Mouse (Mus musculus): ENCODE results near the gene Grk2. TPM values are rescaled to one million over a fixed set of nuclear protein-coding genes. Genes with fewer than 3 reads are reported as not detected.

Gene Grk2
- polyA plus RNA-seq (2017; shearing (Covaris generic)), result 205 TPM

DNA sequence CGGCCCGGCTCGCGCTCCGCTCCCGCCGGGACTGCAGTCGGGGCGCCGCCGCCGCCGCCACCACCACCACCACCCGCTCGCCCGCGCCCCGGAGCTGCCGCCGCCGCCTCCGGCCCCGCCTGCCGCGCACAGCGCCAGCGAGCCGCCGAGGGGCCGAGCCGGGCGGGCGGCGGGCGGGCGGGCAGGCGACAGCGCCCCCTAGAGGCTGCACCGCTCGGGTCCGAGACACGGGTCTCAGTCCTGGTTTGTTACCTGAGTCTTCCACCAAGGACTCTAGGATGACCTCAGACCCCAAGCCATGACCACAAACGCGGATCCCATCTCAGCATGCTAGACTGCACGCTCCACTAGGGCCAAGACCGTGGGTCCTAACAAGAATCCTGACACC, at the start of gene Grk2:
Gene Grk2 (minus strand): TSS at position 33 of the 388 bp plus-strand sequence.

DNA sequence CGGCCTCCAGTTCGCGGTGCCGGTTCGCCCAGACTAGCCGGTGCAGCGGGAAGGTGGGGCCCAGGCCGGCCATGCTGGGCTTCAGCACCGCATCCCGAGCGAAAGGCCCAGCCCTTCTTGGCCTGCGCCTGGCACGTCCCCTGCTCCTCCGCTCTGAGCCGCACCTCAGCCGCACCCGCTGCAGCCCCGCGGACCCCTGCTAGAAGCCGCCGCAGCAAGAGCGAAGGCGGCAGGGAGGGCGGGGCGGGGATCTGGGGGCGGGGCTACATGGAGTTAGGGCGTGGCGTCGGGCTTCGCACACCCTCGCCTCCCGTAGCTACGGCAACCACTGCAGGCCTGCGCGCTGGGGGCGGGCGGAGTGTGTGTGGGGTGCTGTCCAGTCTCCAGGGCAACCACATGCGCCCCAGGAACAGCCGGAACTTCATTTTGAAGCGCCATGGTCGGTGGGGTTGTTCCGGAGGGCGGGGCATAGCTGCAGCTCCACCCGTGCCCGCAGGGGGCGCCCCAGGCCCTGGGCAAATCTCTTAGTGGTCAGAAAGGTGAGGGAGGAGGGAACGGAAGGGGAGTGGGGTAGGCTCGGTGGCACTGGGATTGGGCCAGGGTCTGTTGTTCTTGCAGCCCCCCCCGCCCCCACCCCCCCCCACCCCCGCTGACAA, 23.0 kb downstream of the Grk2 start, which contains the start of gene Ankrd13d:
Gene Ankrd13d (minus strand): TSS at position 240 of the 656 bp plus-strand sequence.

DNA sequence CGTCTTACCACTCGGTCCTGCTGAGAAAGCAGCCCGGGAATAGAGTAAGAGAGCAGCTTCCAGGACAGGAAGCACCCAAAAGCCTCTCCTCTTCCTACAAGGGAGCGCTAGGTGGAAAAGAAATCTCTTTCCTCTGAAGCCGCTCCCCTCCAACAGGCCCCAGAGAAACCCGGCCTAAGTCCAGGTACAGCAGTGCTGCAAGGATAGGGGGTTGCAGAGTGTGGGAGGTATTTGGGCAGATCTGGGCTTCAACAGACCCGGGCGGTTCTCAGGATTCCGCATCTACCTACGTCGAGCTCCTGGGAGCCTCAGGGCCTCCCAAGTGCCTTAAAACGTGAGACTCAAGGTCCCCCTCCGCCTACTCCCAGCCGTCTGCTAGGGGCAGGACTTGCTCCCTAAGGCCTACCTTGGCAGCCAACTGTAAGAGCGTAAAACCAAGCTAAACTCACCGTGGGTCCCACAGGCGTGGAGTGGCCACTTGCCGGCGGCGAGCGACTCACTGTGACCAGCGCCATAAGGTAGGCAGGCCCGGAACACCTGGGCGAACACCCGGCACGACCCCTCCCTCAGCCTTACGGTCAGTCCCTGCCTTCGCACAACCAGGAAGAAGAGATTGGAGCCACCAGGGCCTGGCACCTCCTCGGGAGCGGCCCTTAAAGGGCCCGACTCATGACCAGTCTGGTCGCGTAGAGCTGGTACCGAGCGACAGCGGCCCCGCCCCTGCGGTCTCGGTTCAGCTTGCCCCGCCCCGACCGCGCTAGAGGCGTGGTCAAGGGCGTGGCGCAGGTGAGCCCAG, 37.3 kb downstream of the Grk2 start, which contains the start of gene Ssh3:
Gene Ssh3 (minus strand): TSS at position 615 of the 796 bp plus-strand sequence.

Other genes starting within 250 kb of the Grk2 start
- 42.6 TPM for gene Gstp3, start 246.7 kb downstream of the Grk2 start, polyA plus RNA-seq (2017; shearing (Covaris generic))
- gene Cabp2, start 224.6 kb downstream of the Grk2 start, polyA plus RNA-seq (2017; shearing (Covaris generic)), result not detected
- gene Cdk2ap2, start 209.0 kb downstream of the Grk2 start, polyA plus RNA-seq (2017; shearing (Covaris generic)), result 550 TPM
- 224 TPM for gene Pitpnm1, start 206.2 kb downstream of the Grk2 start, polyA plus RNA-seq (2017; shearing (Covaris generic))
- gene Aip, start 180.4 kb downstream of the Grk2 start, polyA plus RNA-seq (2017; shearing (Covaris generic)), result 157 TPM
- gene Gpr152, start 166.4 kb downstream of the Grk2 start, polyA plus RNA-seq (2017; shearing (Covaris generic)), result not detected
- not detected for gene Cabp4, start 162.2 kb downstream of the Grk2 start, polyA plus RNA-seq (2017; shearing (Covaris generic))
- 214 TPM for gene Coro1b, start 157.6 kb downstream of the Grk2 start, polyA plus RNA-seq (2017; shearing (Covaris generic))
- 375 TPM for gene Ptprcap, start 152.6 kb downstream of the Grk2 start, polyA plus RNA-seq (2017; shearing (Covaris generic))
- gene Rps6kb2, start 142.9 kb downstream of the Grk2 start, polyA plus RNA-seq (2017; shearing (Covaris generic)), result 57.9 TPM
- gene Carns1, start 130.7 kb downstream of the Grk2 start, polyA plus RNA-seq (2017; shearing (Covaris generic)), result 13.1 TPM
- gene Tbc1d10c, start 114.9 kb downstream of the Grk2 start, polyA plus RNA-seq (2017; shearing (Covaris generic)), result 416 TPM
- 774 TPM for gene Ppp1ca, start 114.2 kb downstream of the Grk2 start, polyA plus RNA-seq (2017; shearing (Covaris generic))
- gene Rad9a, start 104.6 kb downstream of the Grk2 start, polyA plus RNA-seq (2017; shearing (Covaris generic)), result 28.5 TPM
- gene Clcf1, start 92.0 kb downstream of the Grk2 start, polyA plus RNA-seq (2017; shearing (Covaris generic)), result 40.7 TPM
- not detected for gene AC109138.7, start 91.9 kb downstream of the Grk2 start, polyA plus RNA-seq (2017; shearing (Covaris generic))
- gene Pold4, start 74.3 kb downstream of the Grk2 start, polyA plus RNA-seq (2017; shearing (Covaris generic)), result 59.6 TPM
- gene Ssh3, start 37.0 kb downstream of the Grk2 start, polyA plus RNA-seq (2017; shearing (Covaris generic)), result 0.32 TPM
- gene Ankrd13d, start 23.1 kb downstream of the Grk2 start, polyA plus RNA-seq (2017; shearing (Covaris generic)), result 7.9 TPM
- 59.0 TPM for gene Kdm2a, start 92.1 kb upstream of the Grk2 start, polyA plus RNA-seq (2017; shearing (Covaris generic))
- gene Rhod, start 133.2 kb upstream of the Grk2 start, polyA plus RNA-seq (2017; shearing (Covaris generic)), result 6.9 TPM
- gene Syt12, start 171.2 kb upstream of the Grk2 start, polyA plus RNA-seq (2017; shearing (Covaris generic)), result 0.51 TPM
- gene 2010003K11Rik, start 192.4 kb upstream of the Grk2 start, polyA plus RNA-seq (2017; shearing (Covaris generic)), result not detected
- gene Pcx, start 204.2 kb upstream of the Grk2 start, polyA plus RNA-seq (2017; shearing (Covaris generic)), result 3.2 TPM

Data from effector memory CD4-positive, alpha-beta T cell, adult 7 months (primary cell).